15 mouse cellular contexts compared by ENCODE assay signal in genomic region chr4:59383791-59384190, GRCm38 (mm10). TPM values are rescaled to one million over a fixed set of nuclear protein-coding genes. Genes with fewer than 3 reads are reported as not detected.
DNase-seq lines count a peak whose midpoint lies in the region; ATAC-seq lines count a peak whose summit lies in the region.
"Had no signal": no experiment of that assay in that cellular context is flagged by ENCODE, and none has a peak within 500 bp of the region (broad histone marks: within the 10 kb centered on the region; RNA-seq: fewer than 3 reads in every experiment).

No protein-coding gene starts in this region.

- H3K9me3 ChIP-seq in hindbrain, embryonic 11.5 days (ENCODE audit: control insufficient read depth, low read length) = no peaks in the 10 kb centered on the region
- H3K9me3 ChIP-seq: limb, embryonic 10.5 days; midbrain, embryonic 13.5 days; neural tube, embryonic 13.5 days; stomach, embryonic 15.5 days had no signal

- no peak overlapping the region for H3K4me2 ChIP-seq in hindbrain, embryonic 11.5 days (replicated peaks; ENCODE audit: low read depth, low read length)
- H3K4me2 ChIP-seq: midbrain, embryonic 13.5 days; neural tube, embryonic 13.5 days; stomach, embryonic 15.5 days had no signal

- no peaks in the 10 kb centered on the region for H3K36me3 ChIP-seq in hindbrain, embryonic 11.5 days (ENCODE audit: control insufficient read depth, insufficient read depth, low read length)
- H3K36me3 ChIP-seq: limb, embryonic 10.5 days; midbrain, embryonic 13.5 days; neural tube, embryonic 13.5 days; stomach, embryonic 15.5 days had no signal

- peaks cover 4% of the 10 kb centered on the region; the same call in 1 of the 2 replicates for H3K4me1 ChIP-seq in hindbrain, embryonic 11.5 days (replicated peaks; ENCODE audit: control insufficient read depth, insufficient read depth, low read length)

- no peak for DNase-seq in frontal cortex, postnatal 25 days (ENCODE audit: low spot score in 2 of 2)
- peak; percentile 37 for DNase-seq in cerebellum, adult 9-11 months
- peak; percentile 40 to 46 for DNase-seq in frontal cortex, postnatal 14 days (ENCODE audit: low spot score in 2 of 2)
- DNase-seq in left cerebral cortex, adult 11 months (ENCODE audit: low spot score) = peak; percentile 41
- DNase-seq in adipocyte (ENCODE audit: low spot score) = no peak
- no peak for DNase-seq in thymus, postnatal 14 days
- no peak for DNase-seq in hindbrain, embryonic 11.5 days (ENCODE audit: low spot score)
- DNase-seq: embryo, embryonic 11 days; kidney, postnatal 10 days had no signal

- 84% methylated on average over 3 of the region's 3 CpGs for WGBS in hindbrain, embryonic 11.5 days

- H3K27ac ChIP-seq in hindbrain, embryonic 11.5 days (ENCODE audit: low read depth, low read length) = no peak overlapping the region
- H3K27ac ChIP-seq: liver, embryonic 14.5 days; midbrain, embryonic 13.5 days; neural tube, embryonic 13.5 days; stomach, embryonic 15.5 days had no signal

- H3K4me3 ChIP-seq in hindbrain, embryonic 11.5 days (ENCODE audit: low read depth, low read length) = no peak overlapping the region
- H3K4me3 ChIP-seq: limb, embryonic 10.5 days; midbrain, embryonic 13.5 days; neural tube, embryonic 13.5 days; stomach, embryonic 15.5 days had no signal

- no peaks in the 10 kb centered on the region for H3K27me3 ChIP-seq in hindbrain, embryonic 11.5 days (ENCODE audit: control insufficient read depth, insufficient read depth, low read length)
- H3K27me3 ChIP-seq: neural tube, embryonic 13.5 days; stomach, embryonic 15.5 days had no signal

- peak; percentile 39 for ATAC-seq in frontal cortex, adult (ENCODE audit: low TSS enrichment)
- ATAC-seq in hindbrain, embryonic 11.5 days (ENCODE audit: low FRiP score) = no peak
- ATAC-seq: midbrain, embryonic 13.5 days had no signal

- H3K9ac ChIP-seq in hindbrain, embryonic 11.5 days (ENCODE audit: low read depth, low read length) = no peak overlapping the region
- H3K9ac ChIP-seq: liver, embryonic 14.5 days; midbrain, embryonic 13.5 days; stomach, embryonic 15.5 days had no signal

RNA-seq across cellular contexts. Expression of gene Susd1, which starts 54.6 kb away (rescaled TPM):
- polyA plus RNA-seq in hindbrain, embryonic 11.5 days (2014; fragmentation: Nextera tagmentation; extraction: Ambion mirVana) = 0.94 and 1.5 TPM in 2 replicates

Comparison
In these comparisons a context has a peak if more than half of its experiments do, and no peak if none do; other contexts are left out.
1. DNase-seq: peak in cerebellum, adult 9-11 months (single experiment), frontal cortex, postnatal 14 days (2 of 2) and left cerebral cortex, adult 11 months (single experiment); none in frontal cortex, postnatal 25 days (0 of 2), adipocyte (single experiment), thymus, postnatal 14 days (single experiment) and hindbrain, embryonic 11.5 days (single experiment).